Mouse (Mus musculus) testis, adult 2 months (tissue): ENCODE measurements around the gene Gnl1.

Experiments
- CTCF ChIP-seq: fragments of 200-500 bp; IDR thresholded peaks from 2 replicates; pipeline ENCODE4 v1.5.1; 2012; ENCODE audit warnings: low read depth, mild to moderate bottlenecking, inconsistent platforms, low read length, moderate library complexity; ENCODE audit not compliant: control insufficient read depth, insufficient read depth, insufficient replicate concordance
- POLR2A ChIP-seq: fragments of 200-500 bp; IDR thresholded peaks from 2 replicates; pipeline ENCODE4 v1.6.1; 2012; ENCODE audit warnings: low read depth, mild to moderate bottlenecking, inconsistent platforms, low read length, moderate library complexity; ENCODE audit not compliant: control insufficient read depth

DNA sequence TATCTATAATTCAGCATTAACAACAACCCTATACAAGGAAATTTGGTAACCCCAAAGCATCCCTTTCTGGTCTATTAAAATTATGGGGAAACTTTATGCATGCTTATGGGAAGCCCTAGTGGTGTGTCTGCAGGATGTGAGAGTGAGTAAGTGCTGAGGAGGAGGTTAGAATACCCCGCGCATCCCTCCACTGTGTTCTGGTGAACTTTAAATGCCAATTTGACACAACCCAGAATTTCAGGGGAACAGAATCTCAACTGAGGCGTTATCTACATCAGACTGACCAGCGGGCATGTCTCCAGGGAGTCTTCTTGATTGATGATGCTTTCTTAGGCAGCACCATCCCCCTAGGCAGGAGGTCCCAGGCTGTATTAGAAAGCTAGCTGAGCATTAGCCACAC lies 46.2 kb downstream of the Gnl1 start:
- TF ChIP-seq CTCF (no peak), POLR2A (no peak)
